Mouse (Mus musculus) hindbrain, embryonic 14.5 days (tissue): ENCODE measurements around the gene Nek3. TPM values are rescaled to one million over a fixed set of nuclear protein-coding genes. Genes with fewer than 3 reads are reported as not detected.
A peak's percentile ranks its signal among the peaks of the same experiment; 100 is the strongest.

Source experiments
- ATAC-seq: fragments of 200-750 bp; cut with Nextera tagmentation; 2 replicates; pipeline ENCODE4 v1.8.0; 2017; ENCODE audit warnings: moderate number of reproducible peaks, mild to moderate bottlenecking, moderate TSS enrichment, moderate library complexity; ENCODE audit not compliant: low FRiP score
- DNase-seq: peaks from one replicate; pipeline ENCODE4 v3.0.0-alpha.2; 2015; ENCODE audit warnings: low spot score
- H3K27ac ChIP-seq: fragments of 300-500 bp; sonication (generic); 2 replicates; pipeline ENCODE4 v1.5.1; 2014; ENCODE audit warnings: mild to moderate bottlenecking, moderate library complexity
- H3K27me3 ChIP-seq: fragments of 300-500 bp; sonication (generic); 2 replicates; pipeline ENCODE4 v1.6.1; 2014; ENCODE audit warnings: mild to moderate bottlenecking, low read length, mixed read lengths; ENCODE audit not compliant: control insufficient read depth, insufficient read depth
- H3K36me3 ChIP-seq: fragments of 300-500 bp; sonication (generic); replicated peaks from 2 replicates; pipeline ENCODE4 v1.6.1; 2014; ENCODE audit not compliant: control insufficient read depth, insufficient read depth
- H3K4me1 ChIP-seq: fragments of 300-500 bp; sonication (generic); replicated peaks from 2 replicates; pipeline ENCODE4 v1.6.1; 2014; ENCODE audit warnings: antibody characterized with exemption, low read length, mixed read lengths; ENCODE audit not compliant: control insufficient read depth, insufficient read depth
- H3K4me2 ChIP-seq: fragments of 300-500 bp; sonication (generic); replicated peaks from 2 replicates; pipeline ENCODE4 v1.6.1; 2014; ENCODE audit warnings: mild to moderate bottlenecking, moderate library complexity
- H3K4me3 ChIP-seq: fragments of 300-500 bp; sonication (generic); replicated peaks from 2 replicates; pipeline ENCODE4 v1.5.1; 2014; ENCODE audit warnings: mild to moderate bottlenecking, low read length
- H3K9ac ChIP-seq: fragments of 300-500 bp; sonication (generic); 2 replicates; pipeline ENCODE4 v1.6.1; 2014
- H3K9me3 ChIP-seq: fragments of 300-500 bp; sonication (generic); 2 replicates; pipeline ENCODE4 v1.6.1; 2016; ENCODE audit warnings: low read length; ENCODE audit not compliant: control insufficient read depth
- WGBS: fragments of 180-500 bp; shearing (Covaris S2); extraction: QIAGEN DNeasy Blood & Tissue Kit; methylation state at CpG from one replicate; pipeline ENCODE4 v1.1.7; 2014; 5-methylcytosine and 5-hydroxymethylcytosine counted together
- polyA plus RNA-seq: library from polyadenylated mRNA; unstranded; fragments of >200 nt; fragmentation: Nextera tagmentation; extraction: Ambion mirVana; gene quantifications from 2 replicates; pipeline ENCODE4 v1.2.1, GENCODE M21; 2014

The Nek3 gene
- 9.0 and 9.5 TPM in 2 replicates for polyA plus RNA-seq

GRCm38 (mm10) chr8:22166080-22166603 lies at the start of gene Nek3:
Gene Nek3, minus strand, starts transcription at chr8:22166435.
- H3K4me3 ChIP-seq = peak within 1 kb of the TSS; percentile 51
- ATAC-seq = peak; percentile 99

GRCm38 (mm10) chr8:22214826-22215225 lies 48.6 kb upstream of the Nek3 start:
- ATAC-seq (no peak), DNase-seq (no peak)
- Histone ChIP-seq H3K9ac (no peak overlapping the region), H3K4me3 (no peak overlapping the region), H3K36me3 (peaks cover 81% of the 10 kb centered on the region), H3K9me3 (no peaks in the 10 kb centered on the region), H3K4me1 (no peaks in the 10 kb centered on the region), H3K27me3 (no peaks in the 10 kb centered on the region), H3K4me2 (no peak overlapping the region), H3K27ac (no peak overlapping the region)
- 95% methylated on average over 10 of the region's 10 CpGs for WGBS

More at GRCm38 (mm10) chr8:22166080-22166603, at the start of gene Nek3:
- Histone ChIP-seq H3K36me3 (peaks cover 11% of the 10 kb centered on the region; the same call in 1 of the 2 replicates), H3K9ac (peak within 1 kb of the TSS; percentile 63), H3K27ac (peak within 1 kb of the TSS; percentile 81), H3K9me3 (no peaks in the 10 kb centered on the region), H3K4me1 (peaks cover 6% of the 10 kb centered on the region; the same call in 1 of the 2 replicates), H3K4me2 (peak within 1 kb of the TSS; percentile 65), H3K27me3 (no peaks in the 10 kb centered on the region)
- peak; percentile 87 for DNase-seq
- under 1% methylated on average over 41 of the region's 43 CpGs for WGBS

- no peak for DNase-seq
- Histone ChIP-seq H3K36me3 (peaks cover 67% of the 10 kb centered on the region), H3K4me1 (no peaks in the 10 kb centered on the region), H3K4me2 (no peak overlapping the region), H3K27ac (no peak overlapping the region), H3K27me3 (no peaks in the 10 kb centered on the region), H3K9me3 (no peaks in the 10 kb centered on the region), H3K4me3 (no peak overlapping the region), H3K9ac (no peak overlapping the region)
- ATAC-seq = no peak
- WGBS = 70% methylated on average over 5 of the region's 5 CpGs
Measured at GRCm38 (mm10) chr8:22209012-22209411, 42.8 kb upstream of the Nek3 start.

- Histone ChIP-seq H3K9me3 (no peaks in the 10 kb centered on the region), H3K9ac (no peak overlapping the region), H3K4me1 (no peaks in the 10 kb centered on the region), H3K4me2 (no peak overlapping the region), H3K36me3 (peaks cover 70% of the 10 kb centered on the region), H3K27ac (no peak overlapping the region), H3K27me3 (no peaks in the 10 kb centered on the region), H3K4me3 (no peak overlapping the region)
- WGBS = 76% methylated on average over 4 of the region's 4 CpGs
- no peak for DNase-seq
- ATAC-seq = no peak
Measured at GRCm38 (mm10) chr8:22207535-22207934, 41.3 kb upstream of the Nek3 start.

GRCm38 (mm10) chr8:22199481-22199880 lies 33.2 kb upstream of the Nek3 start:
- no peak overlapping the region for H3K27ac ChIP-seq
- H3K36me3 ChIP-seq = peaks cover 39% of the 10 kb centered on the region
- no peak overlapping the region for H3K4me2 ChIP-seq
- H3K9me3 ChIP-seq = no peaks in the 10 kb centered on the region
- H3K4me3 ChIP-seq = no peak overlapping the region
- no peaks in the 10 kb centered on the region for H3K27me3 ChIP-seq
- peaks cover 2% of the 10 kb centered on the region for H3K4me1 ChIP-seq
- no peak for DNase-seq
- 99% methylated on average over 8 of the region's 8 CpGs for WGBS
- no peak for ATAC-seq
- no peak overlapping the region for H3K9ac ChIP-seq

- peaks cover 23% of the 10 kb centered on the region for H3K36me3 ChIP-seq
- H3K9ac ChIP-seq = no peak overlapping the region
- DNase-seq = no peak
- no peak overlapping the region for H3K27ac ChIP-seq
- H3K27me3 ChIP-seq = no peaks in the 10 kb centered on the region
- H3K4me1 ChIP-seq = peaks cover 14% of the 10 kb centered on the region
- ATAC-seq = no peak
- WGBS = 92% methylated on average over 6 of the region's 6 CpGs
- no peak overlapping the region for H3K4me2 ChIP-seq
- H3K9me3 ChIP-seq = no peaks in the 10 kb centered on the region
- H3K4me3 ChIP-seq = no peak overlapping the region
Measured at GRCm38 (mm10) chr8:22197914-22198313, 31.7 kb upstream of the Nek3 start.

GRCm38 (mm10) chr8:22193432-22194010 lies 27.3 kb upstream of the Nek3 start:
- H3K4me3 ChIP-seq = peak overlapping the region; percentile 80
- no peaks in the 10 kb centered on the region for H3K36me3 ChIP-seq
- peak overlapping the region; percentile 94 for H3K9ac ChIP-seq
- H3K27ac ChIP-seq = peak overlapping the region; percentile 96
- H3K4me2 ChIP-seq = peak overlapping the region; percentile 81
- H3K4me1 ChIP-seq = peaks cover 17% of the 10 kb centered on the region
- no peaks in the 10 kb centered on the region for H3K27me3 ChIP-seq
- DNase-seq = no peak
- ATAC-seq = no peak
- 16% methylated on average over 12 of the region's 12 CpGs for WGBS
- H3K9me3 ChIP-seq = no peaks in the 10 kb centered on the region

DNA sequence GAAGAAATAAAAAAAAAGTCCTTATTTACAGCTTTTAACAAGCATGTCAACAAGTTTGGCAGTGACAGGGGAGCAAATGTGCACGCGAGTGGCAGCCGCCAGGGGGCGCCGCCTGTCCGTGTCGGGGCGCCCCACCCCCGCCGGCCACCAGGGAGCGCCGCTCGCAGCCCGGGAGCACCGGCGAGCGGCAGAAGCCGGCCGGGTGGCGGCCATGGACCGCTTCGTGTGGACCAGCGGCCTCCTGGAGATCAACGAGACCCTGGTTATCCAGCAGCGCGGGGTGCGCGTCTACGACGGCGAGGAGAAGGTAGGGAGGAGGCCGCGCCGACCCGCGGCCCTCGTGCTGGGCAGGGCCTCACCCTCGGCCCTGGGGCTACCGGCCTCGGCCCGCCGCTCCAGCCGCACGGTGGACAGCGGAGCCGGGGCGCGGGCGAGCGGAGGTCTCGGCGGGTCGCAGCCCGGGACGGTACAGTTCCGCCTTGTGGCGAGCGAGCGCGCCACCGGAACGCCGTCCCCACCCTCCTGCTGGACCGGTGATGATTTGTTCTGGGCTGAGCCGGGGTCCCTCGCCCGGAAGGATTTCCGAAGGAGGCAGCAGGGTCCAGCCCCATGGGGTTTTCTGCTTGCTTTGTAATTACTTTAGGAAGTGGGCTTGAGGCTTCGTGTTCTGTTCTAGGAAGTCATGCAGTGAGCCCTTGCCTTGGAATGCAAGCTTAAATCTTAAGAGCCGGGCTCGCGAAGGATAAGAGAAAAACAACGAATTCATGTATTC lies 26.6 kb upstream of the Nek3 start, which contains the start of gene Vps36:
Vps36 (plus strand) TSS at position 150 of the 772 bp plus-strand sequence.
- ATAC-seq = peak; percentile 95
- peak within 1 kb of the TSS; percentile 81 for H3K4me2 ChIP-seq
- peak; percentile 90 for DNase-seq

More for the DNA sequence above, 26.6 kb upstream of the Nek3 start, which contains the start of gene Vps36:
- no peaks in the 10 kb centered on the region for H3K9me3 ChIP-seq
- peak within 1 kb of the TSS; percentile 94 for H3K9ac ChIP-seq
- H3K4me1 ChIP-seq = peaks cover 17% of the 10 kb centered on the region
- H3K36me3 ChIP-seq = no peaks in the 10 kb centered on the region
- H3K27ac ChIP-seq = peak within 1 kb of the TSS; percentile 96
- WGBS = under 1% methylated on average over 70 of the region's 73 CpGs
- H3K27me3 ChIP-seq = no peaks in the 10 kb centered on the region
- H3K4me3 ChIP-seq = peak within 1 kb of the TSS; percentile 80
